Mouse (Mus musculus) frontal cortex, adult (tissue): ENCODE measurements around the gene Mad1l1.
A peak's percentile ranks its signal among the peaks of the same experiment; 100 is the strongest.

ENCODE experiments used
- ATAC-seq: cut with Nextera tagmentation; 2 replicates; pipeline ENCODE4 v1.9.2; 2017; ENCODE audit warnings: mild to moderate bottlenecking, moderate library complexity, mixed read lengths; ENCODE audit not compliant: low TSS enrichment

The Mad1l1 gene

GRCm38 (mm10) chr5:140055431-140055830 is 265.9 kb downstream of the Mad1l1 start:
- ATAC-seq = no peak

GRCm38 (mm10) chr5:140053626-140054025 is 267.7 kb downstream of the Mad1l1 start:
- ATAC-seq = peak; percentile 95

- no peak for ATAC-seq
Observed at GRCm38 (mm10) chr5:140052405-140052804, 268.9 kb downstream of the Mad1l1 start.

GRCm38 (mm10) chr5:140045453-140045852 is 275.9 kb downstream of the Mad1l1 start:
- no peak for ATAC-seq

GRCm38 (mm10) chr5:140043002-140043401 is 278.4 kb downstream of the Mad1l1 start:
- no peak for ATAC-seq

GRCm38 (mm10) chr5:140042002-140042611 is 279.2 kb downstream of the Mad1l1 start:
- peak; percentile 65; the same call in 1 of the 2 replicates for ATAC-seq

GRCm38 (mm10) chr5:140041055-140041454 is 280.3 kb downstream of the Mad1l1 start:
- no peak for ATAC-seq

- no peak for ATAC-seq
Observed at GRCm38 (mm10) chr5:140037587-140038233, 283.6 kb downstream of the Mad1l1 start.

- ATAC-seq = no peak
Observed at GRCm38 (mm10) chr5:140035641-140036040, 285.7 kb downstream of the Mad1l1 start.

- ATAC-seq = peak; percentile 47; the same call in 1 of the 2 replicates
Observed at GRCm38 (mm10) chr5:140035025-140035330, 286.4 kb downstream of the Mad1l1 start.

- no peak for ATAC-seq
Observed at GRCm38 (mm10) chr5:140034300-140035024, 286.9 kb downstream of the Mad1l1 start.

GRCm38 (mm10) chr5:140026366-140026765 is 295.0 kb downstream of the Mad1l1 start:
- no peak for ATAC-seq

- ATAC-seq = no peak
Observed at GRCm38 (mm10) chr5:140025301-140025700, 296.1 kb downstream of the Mad1l1 start.

- ATAC-seq = 0 out of 2 replicates have a peak, but pooled peaks have one; percentile 45
Observed at GRCm38 (mm10) chr5:140023941-140024500, 297.3 kb downstream of the Mad1l1 start.

GRCm38 (mm10) chr5:140022861-140023260 is 298.5 kb downstream of the Mad1l1 start:
- no peak for ATAC-seq

GRCm38 (mm10) chr5:140021755-140022154 is 299.6 kb downstream of the Mad1l1 start:
- ATAC-seq = peak; percentile 58

GRCm38 (mm10) chr5:140019616-140020015 is 301.7 kb downstream of the Mad1l1 start:
- ATAC-seq = no peak

- no peak for ATAC-seq
Observed at GRCm38 (mm10) chr5:140018780-140019179, 302.6 kb downstream of the Mad1l1 start.

GRCm38 (mm10) chr5:140016896-140017295 is 304.5 kb downstream of the Mad1l1 start:
- ATAC-seq = no peak

GRCm38 (mm10) chr5:140013652-140014051 is 307.7 kb downstream of the Mad1l1 start:
- ATAC-seq = no peak

- ATAC-seq = no peak
Observed at GRCm38 (mm10) chr5:140012286-140012967, 308.9 kb downstream of the Mad1l1 start.

- ATAC-seq = no peak
Observed at GRCm38 (mm10) chr5:140010405-140010804, 310.9 kb downstream of the Mad1l1 start.
